Mouse (Mus musculus) spleen, postnatal 4 days (tissue): ENCODE measurements around the gene Ret.

ENCODE experiments used
- DNase-seq, 2 experiments: peaks; one replicate each; pipeline ENCODE4 v3.0.0; 2022; ENCODE audit warnings: low spot score in 2 of 2

Ret gene

DNA sequence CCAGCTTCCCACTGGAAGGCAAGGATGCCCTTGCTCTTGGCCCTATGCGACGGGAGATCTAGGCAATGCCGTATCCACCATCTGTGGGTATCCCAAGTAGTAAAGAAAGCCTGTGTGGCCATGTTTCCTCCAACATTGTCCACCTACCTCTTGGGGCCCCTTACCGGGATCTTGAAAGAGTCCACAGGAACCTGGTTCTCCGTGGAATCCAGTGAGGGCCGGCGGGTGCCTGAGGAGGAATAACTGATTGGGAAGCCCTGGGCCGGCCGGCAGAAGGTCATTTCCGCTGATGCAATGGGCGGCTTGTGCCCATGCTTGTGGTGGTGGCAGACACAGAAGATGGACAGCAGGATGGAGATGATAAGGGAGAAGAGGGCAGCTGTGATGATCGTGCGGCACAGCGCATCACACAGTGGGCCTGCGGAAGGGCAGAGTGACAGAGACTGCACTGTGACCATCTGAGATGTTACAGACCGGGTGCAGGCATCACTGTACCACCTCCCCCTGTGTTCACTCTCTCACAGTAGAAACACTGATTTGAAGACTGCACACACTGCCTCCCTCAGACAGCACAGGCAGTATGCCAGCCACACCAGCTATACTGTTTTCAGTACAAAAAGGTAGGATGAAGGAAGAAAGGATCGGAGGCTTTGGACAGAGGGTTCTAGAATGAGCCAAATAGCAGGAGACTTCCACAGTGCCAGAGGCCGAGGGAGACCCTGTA, 24.1 kb downstream of the Ret start:
- no peak for DNase-seq

DNA sequence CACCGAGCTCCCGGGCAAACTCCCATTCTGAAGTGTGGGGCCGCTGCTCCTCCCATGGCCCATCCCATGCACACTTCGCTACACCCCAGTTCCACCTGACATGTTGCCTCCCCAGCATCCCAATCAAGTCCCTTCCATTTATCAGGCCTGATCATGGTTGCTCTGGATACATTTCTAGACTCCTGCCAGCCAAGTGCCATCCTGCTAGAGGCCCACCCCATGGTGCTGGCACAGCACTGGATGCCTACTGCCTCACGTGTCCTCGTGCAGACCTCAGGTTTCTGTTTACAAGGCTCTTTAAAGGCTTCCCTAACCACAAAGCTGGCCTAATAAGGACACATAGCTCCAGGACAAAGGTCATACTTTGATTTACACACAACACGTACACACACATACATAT, 26.1 kb downstream of the Ret start:
- DNase-seq: no peak

DNA sequence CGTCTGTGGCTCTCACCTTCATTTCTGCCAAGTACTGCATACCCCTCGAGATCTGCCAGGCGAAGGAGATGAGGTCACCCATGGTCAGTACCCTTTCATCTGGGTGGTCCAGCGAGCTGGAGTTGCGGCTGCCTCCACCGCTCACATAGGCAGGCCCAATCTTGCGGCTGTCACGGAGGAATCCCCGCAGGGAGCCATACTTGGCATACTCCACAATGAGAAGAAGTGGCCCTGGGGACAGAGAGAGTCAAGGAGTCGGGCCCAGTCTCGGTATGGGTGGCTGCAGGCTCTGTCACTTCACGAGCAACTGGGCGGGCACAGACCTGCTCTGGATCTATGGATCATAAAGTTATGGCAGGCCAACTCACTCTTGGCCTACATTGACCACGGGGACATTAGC, 29.4 kb downstream of the Ret start:
- no peak for DNase-seq

DNA sequence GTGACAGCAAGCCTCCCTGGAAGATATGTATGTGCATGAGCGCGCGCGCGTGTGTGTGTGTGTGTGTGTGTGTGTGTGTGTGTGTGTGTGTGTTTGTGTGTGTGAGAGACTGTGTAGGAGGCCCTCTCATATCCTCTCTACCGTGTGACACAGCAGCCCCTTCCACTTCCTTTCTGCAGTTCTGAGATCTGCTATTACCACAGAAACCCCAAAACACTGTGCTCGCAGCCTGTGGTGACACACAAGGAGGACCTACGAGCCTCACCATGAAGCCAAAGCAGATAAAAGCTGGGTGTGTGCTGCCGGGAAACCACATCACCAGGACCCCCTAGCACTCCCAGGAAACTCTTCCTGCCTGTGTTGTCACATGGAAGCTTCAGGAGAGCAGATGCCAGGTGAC, 30.5 kb downstream of the Ret start:
- DNase-seq: peak in 1 of 2 experiments; percentile 36

DNA sequence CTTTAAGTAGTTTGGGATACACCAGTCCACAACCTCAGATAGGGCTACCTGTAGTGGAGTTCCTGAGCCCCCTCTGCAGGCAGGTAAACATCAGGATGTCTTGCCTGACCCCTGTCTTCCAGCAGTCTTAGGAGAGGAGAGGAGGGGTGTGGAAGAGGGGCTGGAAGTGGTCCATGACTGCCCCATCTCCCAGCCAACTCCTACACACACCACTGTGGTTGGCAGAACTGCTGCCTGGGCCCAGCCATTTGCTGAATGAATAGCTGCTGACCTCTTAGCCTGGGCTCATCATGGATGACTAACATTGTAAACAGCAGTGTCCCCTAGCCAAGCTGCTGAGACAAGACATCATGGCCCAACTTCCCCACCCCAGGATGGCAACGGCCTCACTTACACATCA, 32.0 kb downstream of the Ret start:
- no peak for DNase-seq

DNA sequence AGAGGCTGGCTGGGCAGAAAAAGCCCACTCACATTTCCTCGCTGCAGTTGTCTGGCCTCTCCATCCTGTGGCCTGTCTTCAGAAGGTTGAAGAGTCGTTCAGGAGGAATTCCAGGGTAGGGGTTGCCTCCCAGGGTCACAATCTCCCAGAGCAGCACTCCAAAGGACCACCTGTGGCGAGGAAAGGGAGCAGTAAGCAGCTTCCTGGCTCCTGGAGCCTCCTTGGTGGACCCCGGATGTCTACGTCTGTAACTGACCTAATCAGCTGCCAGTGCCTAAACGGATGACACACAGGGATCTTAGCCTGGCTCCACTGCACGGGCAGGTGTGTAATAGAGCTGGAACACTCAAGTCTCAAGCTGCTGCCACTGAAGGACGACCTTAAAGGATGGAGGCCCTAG, 32.8 kb downstream of the Ret start:
- no peak for DNase-seq

DNA sequence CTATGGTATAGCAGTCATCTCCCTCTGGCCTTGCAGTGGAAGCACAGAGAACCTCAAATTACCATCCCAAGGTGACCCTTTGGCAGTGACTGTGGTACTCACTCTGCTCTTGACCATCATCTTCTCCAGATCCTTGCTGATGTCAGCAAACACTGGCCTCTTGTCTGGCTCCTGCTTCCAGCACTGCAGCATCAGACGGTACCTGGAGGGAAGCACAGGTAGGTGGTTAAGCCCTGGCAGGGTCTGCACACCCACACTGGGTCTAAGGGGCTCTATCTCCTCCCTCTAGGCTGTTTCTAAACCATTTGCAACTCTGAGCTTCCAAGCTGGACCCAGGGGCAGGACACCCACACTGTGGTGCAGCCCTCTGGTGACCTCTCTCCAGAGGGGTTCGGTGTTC, 34.4 kb downstream of the Ret start:
- DNase-seq: no peak

DNA sequence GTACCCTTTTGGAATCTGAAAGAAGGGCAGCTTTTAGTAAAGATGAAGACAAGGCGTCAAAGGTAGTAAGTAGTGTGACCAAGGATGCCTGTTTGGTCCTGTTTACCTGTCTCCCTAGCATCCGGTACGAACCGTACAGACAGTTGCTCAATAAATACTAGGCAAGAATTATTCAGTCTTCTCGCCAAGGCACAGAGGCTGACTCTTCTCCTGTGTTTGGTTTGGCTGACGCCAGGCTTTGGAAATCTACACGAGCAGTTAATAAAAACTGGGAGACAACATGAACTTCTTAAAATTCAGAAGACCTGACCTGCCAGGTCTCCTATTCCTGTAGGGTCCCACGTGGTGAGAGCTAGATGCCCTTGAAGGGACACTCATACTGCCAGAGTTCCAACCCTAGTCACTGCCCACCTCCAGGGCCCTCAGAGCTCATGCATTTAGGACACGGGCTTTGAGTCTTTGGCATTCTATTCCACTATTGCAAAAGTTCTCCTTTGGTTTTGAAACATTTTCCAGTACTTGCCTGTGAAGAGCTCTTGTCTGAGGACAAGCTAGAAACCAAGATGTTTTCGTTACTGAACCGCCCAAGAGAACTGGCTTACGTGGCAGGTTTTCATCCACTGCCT, 34.9 kb downstream of the Ret start:
- DNase-seq: no peak

DNA sequence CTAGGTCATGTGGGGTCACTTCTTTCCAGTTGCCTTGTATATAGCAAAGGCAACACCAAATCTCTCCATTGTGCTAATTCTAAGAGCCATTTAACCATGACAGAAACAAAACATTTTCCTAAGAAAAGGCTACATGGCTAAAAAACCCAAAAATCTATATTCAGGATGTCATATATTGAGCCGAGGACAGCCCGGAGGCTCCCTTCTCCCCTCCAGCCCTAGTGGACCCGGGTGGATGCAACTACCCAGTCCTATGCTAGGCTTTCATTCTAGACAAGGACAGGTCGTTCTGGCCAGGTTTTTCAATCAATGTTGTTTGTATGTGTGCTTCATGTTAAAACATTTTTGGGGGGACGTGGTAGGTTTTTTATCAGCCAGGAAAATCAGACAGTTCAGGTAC, 44.4 kb downstream of the Ret start:
- DNase-seq: peak in 1 of 2 experiments; percentile 36

DNA sequence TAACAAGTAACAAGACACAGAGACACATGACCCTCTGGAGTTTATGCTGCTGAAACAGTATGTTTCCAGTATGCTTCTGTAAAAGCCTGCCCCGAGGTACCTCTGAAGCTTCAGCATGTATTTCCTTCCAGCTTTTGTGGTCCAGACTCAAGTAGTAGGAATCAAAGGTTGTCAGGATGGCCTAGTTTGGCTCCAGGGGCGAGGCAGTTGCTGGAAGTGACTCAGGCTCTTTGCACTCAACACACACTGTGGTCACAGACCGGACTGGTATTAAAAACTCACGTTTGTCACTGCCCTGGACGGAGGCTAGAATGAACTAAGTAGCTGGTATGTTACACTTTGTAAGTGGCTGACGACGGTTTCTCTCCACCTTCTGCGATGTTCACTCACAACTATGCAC, 46.5 kb downstream of the Ret start:
- peak in 1 of 2 experiments; percentile 36 for DNase-seq

DNA sequence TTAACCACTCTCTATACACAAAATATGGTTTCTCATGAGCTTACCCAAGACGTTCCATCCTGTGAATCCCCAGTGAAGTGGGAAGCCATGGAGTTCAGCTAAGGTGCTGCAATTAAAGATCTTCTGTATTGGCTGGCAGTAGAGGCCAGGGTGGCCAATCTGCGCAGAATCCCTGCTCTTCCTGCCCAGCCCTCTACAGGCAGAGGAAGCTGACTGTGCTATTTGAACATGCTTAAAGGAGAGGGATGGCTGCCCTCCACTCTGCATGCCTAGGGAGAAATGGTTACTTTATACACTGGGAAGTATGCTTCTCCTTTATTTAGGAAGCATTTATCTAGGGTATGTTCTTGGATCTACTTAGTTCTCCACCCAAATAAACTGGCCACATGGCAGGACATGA, 47.0 kb downstream of the Ret start:
- DNase-seq: peak in 1 of 2 experiments; percentile 32

DNA sequence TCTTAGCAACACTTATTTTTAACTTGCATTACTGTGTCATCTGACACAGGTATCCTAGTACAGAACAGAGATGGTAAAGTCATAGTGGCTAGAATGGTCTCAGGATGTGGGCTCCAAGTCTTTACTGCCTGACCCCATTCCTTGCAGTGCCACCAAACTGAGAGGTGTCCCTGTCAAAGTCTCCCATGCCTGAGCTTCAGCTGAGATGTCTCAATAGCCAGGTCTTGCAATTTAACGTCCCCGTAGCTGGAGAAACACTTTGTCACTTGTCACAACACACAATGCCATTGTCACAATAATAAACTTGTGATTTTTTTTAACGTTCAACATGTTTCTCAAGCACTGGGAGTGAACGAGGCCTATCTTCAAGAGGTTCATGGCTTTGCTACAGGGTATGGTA, 47.4 kb downstream of the Ret start:
- DNase-seq: peak in 1 of 2 experiments; percentile 44

DNA sequence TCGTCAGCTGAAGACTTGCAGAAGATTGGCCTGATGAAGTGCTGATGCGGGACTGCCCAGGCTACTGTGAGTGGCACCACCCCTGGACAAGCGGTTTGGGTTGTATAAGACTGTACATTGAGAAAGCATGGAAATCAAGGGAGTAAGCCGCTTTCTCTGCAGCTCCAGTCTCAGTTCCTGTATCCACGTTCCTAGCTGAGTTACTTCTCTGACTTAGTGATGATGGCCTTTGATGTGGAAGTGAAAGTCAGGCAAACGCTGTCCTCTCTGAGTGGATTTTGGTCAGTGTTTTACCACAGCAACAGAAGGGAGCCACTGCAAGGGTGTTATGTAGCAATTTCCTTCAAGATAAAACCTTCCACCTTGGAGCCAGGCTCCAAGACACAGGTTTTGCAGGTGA, 56.6 kb downstream of the Ret start:
- no peak for DNase-seq

DNA sequence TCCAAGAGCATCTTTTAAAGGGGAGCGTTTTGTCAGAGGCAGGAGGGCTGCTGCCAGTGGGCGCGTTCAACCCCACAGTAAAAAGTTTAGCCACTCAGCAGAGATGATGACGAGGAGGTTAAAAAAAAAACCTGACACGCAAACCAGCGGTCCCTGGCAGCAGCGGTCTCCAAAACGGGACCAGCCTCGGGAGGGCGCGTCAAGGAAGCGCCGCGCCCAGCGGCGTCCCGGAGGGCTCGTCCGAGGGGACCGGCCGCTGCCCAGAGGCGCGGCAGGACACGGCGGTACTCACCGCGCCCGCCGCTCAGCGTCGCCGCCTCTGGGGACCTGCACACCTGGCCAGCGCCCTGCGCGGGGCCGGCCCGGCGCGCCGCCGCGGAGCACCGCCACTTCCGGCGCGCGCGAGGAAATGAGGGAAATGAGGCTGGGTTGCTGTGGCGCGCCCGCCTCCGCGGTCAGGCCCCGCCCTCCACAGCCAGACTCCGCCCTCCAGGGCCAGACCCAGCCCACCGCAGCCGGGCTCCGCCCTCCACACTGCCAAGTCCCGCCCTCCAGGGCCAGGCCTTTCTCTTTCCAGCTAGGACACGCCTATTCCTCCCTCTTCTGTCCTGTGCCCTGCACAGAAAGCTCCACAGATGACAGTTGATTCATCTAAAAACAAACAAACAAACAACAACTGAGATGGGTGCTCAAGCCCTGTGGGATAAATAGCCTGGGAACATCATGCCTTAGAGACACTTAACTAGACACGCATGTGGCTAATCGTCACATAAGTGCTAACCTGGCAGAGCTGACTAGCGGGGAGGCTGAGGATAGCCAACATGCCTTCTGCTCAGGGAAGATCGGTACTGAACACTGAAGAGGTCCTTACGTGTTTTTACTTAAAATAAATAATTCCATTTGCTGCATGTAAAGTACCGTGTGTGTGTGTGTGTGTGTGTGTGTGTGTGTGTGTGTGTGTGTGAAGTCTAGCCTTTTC, 58.5 kb downstream of the Ret start, which contains the start of gene Csgalnact2:
TSS of gene Csgalnact2 (minus strand) at position 410 of the 979 bp plus-strand sequence.
- peak; percentile 96 to 98 for DNase-seq

DNA sequence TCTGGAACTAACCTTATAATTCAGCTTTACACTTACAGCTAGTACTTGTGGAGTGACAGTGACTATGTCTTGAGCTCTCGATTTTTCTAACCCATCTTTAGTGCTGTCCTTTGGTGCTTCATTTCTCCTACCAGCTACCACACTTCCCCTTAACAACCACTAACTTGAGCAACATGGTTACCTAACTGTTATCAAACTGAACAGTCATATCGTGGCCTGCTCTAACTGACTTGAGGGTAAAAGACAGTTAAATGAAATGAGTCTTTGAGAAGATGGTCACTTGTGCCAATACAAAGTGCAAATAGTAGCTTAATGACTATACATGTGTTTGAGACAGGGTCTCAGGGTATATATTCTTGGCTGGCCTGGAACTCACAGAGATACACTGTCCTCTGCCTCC, 60.4 kb downstream of the Ret start:
- no peak for DNase-seq

DNA sequence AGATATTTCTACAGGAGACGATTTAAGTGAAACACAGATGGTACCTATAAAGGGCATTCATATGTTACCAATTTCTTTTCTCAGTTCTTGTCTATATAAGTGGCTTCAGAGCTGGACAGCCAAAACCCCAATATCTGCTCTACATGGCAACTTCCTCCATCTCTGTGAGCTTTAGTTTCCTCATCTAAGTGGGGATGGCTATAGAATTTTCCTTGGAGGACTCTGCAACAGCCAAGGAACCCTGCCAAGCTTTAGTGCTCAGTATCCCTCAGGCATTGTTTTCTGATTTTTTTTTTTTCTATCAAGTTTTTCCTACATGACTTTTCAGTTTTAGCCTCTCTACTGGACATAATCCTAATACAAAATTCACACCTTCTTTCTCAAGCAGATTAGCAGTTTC, 63.1 kb downstream of the Ret start:
- DNase-seq: no peak

DNA sequence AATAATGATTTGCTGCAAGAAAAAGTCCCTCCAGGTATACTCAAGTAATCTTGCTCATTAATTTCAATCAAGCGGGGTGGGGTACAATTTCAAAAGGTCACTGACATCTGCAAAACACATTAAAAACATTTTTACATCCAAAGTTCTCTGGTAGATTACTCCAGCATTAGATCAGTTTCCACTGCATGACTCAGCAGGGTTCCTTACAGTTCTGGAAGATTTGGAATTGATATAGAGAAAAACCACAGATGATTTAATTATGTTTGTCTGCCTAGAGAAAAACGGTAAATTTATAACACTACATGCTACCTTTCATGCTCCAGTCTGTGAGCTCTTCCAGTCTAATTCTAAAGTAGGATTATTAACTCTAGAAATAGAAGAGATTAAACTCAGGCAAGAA, 67.5 kb downstream of the Ret start:
- no peak for DNase-seq

DNA sequence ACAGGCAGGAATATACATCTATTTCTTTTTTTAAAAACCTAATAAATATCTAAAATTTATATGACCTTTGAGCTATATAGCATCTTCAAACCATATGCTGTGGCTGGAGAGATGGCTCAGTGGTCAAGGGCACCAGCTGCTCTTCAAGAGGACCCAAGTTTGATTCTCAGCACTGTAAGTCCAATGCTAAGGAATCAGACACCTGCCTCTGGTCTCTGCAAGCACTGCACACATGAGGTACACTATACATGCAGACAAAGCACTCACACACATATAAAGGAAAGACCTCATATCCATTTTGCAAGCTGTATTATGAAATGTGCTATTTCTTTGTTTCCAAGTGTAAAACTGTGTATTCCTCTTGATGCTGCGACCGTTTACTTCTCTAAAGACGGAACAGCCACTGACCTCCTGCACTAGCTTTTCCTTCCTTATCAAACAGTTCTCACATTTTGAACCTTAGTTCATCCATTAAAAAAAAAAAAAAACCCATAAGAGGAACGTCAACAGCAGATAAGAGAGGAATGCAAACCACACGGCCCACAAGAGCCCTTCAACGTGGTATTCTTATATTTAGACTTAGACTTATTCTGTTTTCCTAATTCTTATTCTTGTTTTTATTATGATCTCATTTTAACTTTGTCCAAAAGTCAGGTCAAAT, 69.6 kb downstream of the Ret start:
- no peak for DNase-seq

DNA sequence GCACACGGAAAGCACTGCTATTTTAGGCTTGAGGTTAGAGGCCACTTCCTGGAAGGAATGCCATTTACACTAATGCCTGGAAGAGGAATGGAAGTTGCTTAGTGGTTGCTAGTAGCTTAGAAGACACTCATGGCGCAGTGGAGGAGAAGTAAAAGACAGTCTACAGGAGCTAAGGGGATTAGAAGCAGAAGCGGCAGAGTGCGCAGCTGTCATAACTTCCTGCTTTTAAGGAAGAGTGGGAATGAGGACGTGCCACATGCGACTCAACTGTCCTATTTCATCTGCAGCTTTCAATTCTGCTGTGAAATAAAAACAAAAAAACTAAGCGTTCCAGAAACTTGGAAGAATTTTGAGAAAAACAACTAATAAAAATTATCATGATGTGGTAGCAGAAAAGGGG, 70.3 kb downstream of the Ret start:
- DNase-seq: no peak

DNA sequence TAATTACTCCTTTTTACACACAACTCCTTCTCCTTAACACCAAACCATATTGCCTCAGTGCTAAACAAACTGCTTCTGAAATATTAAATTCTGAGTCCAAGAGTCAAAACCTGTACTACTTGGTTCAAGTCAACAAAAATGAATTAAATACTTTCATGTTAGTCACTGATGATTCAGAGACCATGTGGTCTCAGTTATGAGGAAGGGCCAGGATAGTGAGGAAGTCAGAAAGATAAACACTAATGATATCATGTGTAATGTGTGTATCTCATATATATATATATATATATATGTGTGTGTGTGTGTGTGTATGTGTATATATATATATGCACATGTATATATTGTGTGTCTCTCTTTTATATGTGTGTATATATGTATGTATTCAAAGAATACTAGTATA, 70.9 kb downstream of the Ret start:
- no peak for DNase-seq

DNA sequence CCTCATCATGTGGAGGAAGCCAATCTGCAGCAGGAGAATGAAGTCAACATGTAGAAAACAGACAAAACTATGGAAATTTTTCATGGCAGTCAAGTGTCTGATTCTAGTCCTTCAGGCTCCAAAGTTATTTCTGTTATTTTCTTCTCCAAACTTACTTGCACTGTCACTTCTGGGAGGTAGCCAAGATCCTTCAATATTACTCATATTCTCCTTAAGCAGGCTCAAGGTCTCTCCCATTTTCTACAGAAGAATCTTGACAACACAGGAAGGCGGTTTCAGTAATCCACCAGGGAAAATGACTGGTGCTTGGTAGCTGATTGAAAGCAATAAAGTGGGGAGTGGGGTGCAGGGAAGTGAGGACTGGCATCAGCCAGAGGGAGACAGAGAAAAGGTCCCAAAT, 74.8 kb downstream of the Ret start:
- no peak for DNase-seq

DNA sequence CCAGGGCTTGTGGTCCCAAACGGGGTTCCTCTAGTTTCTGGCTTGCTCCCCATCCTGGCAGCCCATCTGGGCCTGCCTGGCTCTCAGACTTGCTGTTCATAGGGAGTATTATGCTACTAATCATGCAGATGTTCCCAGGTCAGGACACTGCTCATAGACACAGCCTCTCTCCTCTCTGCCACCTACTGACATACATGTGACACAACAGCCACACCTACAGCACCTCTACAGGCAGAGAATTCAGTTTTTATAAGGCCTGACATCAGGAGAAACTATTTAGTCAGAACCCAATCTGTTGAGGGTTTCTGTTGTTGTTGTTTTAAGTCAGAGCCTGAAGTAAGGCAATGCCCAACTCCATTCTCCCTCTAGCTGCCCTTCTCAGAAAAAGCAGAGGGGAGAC, 85.7 kb downstream of the Ret start:
- DNase-seq: no peak
